Mouse (Mus musculus): Measurements from ENCODE around the gene Gm49322. TPM values are rescaled to one million over a fixed set of nuclear protein-coding genes. Genes with fewer than 3 reads are reported as not detected.

Gm49322 gene
- polyA plus RNA-seq, 1 experiment from 2014 or later, result 6.0 TPM

GRCm38 (mm10) chr10:80620365-80620764, 14.5 kb downstream of the Gm49322 start:
- Histone ChIP-seq H3K27me3 (no peaks in the 10 kb centered on the region), H3K4me1 (peaks cover 25% of the 10 kb centered on the region), H3K27ac (replicated peaks) (no peak overlapping the region), H3K9ac (replicated peaks) (no peak overlapping the region), H3K4me2 (replicated peaks) (no peak overlapping the region), H3K4me3 (no peak overlapping the region), H3K9me3 (no peaks in the 10 kb centered on the region), H3K36me3 (peaks cover 6% of the 10 kb centered on the region; the same call in 1 of the 2 replicates)
- no peak for ATAC-seq (ENCODE audit: low FRiP score, low read depth)
- WGBS, result 85% methylated on average over 9 of the region's 9 CpGs

GRCm38 (mm10) chr10:80620796-80621689, 15.2 kb downstream of the Gm49322 start:
- Histone ChIP-seq H3K36me3 (no peaks in the 10 kb centered on the region), H3K4me1 (peaks cover 25% of the 10 kb centered on the region), H3K4me2 (replicated peaks) (peak overlapping the region; percentile 60), H3K4me3 (peak overlapping the region; percentile 95), H3K9ac (replicated peaks) (peak overlapping the region; percentile 43), H3K9me3 (no peaks in the 10 kb centered on the region), H3K27ac (replicated peaks) (peak overlapping the region; percentile 94), H3K27me3 (no peaks in the 10 kb centered on the region)
- 59% methylated on average over 16 of the region's 16 CpGs for WGBS
- no peak for ATAC-seq (ENCODE audit: low FRiP score, low read depth)

- peak overlapping the region; percentile 60 for H3K4me2 ChIP-seq (replicated peaks)
- H3K4me3 ChIP-seq, result peak overlapping the region; percentile 95
- WGBS, result 4% methylated on average over 9 of the region's 9 CpGs
- H3K36me3 ChIP-seq, result no peaks in the 10 kb centered on the region
- H3K9me3 ChIP-seq, result no peaks in the 10 kb centered on the region
- no peak for ATAC-seq (ENCODE audit: low FRiP score, low read depth)
- H3K27me3 ChIP-seq, result no peaks in the 10 kb centered on the region
- H3K9ac ChIP-seq (replicated peaks), result peak overlapping the region; percentile 43
- H3K27ac ChIP-seq (replicated peaks), result peak overlapping the region; percentile 94
- peaks cover 25% of the 10 kb centered on the region for H3K4me1 ChIP-seq
Measured at GRCm38 (mm10) chr10:80621690-80621939, 15.8 kb downstream of the Gm49322 start.

GRCm38 (mm10) chr10:80621940-80622660, 16.3 kb downstream of the Gm49322 start:
- Histone ChIP-seq H3K36me3 (no peaks in the 10 kb centered on the region), H3K27me3 (no peaks in the 10 kb centered on the region), H3K9me3 (no peaks in the 10 kb centered on the region), H3K4me1 (peaks cover 25% of the 10 kb centered on the region), H3K4me2 (replicated peaks) (peak overlapping the region; percentile 98), H3K27ac (replicated peaks) (peak overlapping the region; percentile 94), H3K9ac (replicated peaks) (peak overlapping the region; percentile 86), H3K4me3 (peak overlapping the region; percentile 95)
- ATAC-seq (ENCODE audit: low FRiP score, low read depth), result peak; percentile 96
- WGBS, result under 1% methylated on average over 64 of the region's 64 CpGs

- under 1% methylated on average over 77 of the region's 85 CpGs for WGBS
- Histone ChIP-seq H3K36me3 (no peaks in the 10 kb centered on the region), H3K27me3 (no peaks in the 10 kb centered on the region), H3K9ac (replicated peaks) (peak within 1 kb of the TSS; percentile 86), H3K9me3 (no peaks in the 10 kb centered on the region), H3K4me3 (peak within 1 kb of the TSS; percentile 95), H3K4me1 (peaks cover 31% of the 10 kb centered on the region), H3K4me2 (replicated peaks) (peak within 1 kb of the TSS; percentile 98), H3K27ac (replicated peaks) (peak within 1 kb of the TSS; percentile 94)
- no peak; the same call in 1 of the 2 replicates for ATAC-seq (ENCODE audit: low FRiP score, low read depth)
Measured at GRCm38 (mm10) chr10:80622661-80623456, 17.0 kb downstream of the Gm49322 start, which contains the start of gene Csnk1g2. Csnk1g2 (plus strand) TSS chr10:80622838.

DNA sequence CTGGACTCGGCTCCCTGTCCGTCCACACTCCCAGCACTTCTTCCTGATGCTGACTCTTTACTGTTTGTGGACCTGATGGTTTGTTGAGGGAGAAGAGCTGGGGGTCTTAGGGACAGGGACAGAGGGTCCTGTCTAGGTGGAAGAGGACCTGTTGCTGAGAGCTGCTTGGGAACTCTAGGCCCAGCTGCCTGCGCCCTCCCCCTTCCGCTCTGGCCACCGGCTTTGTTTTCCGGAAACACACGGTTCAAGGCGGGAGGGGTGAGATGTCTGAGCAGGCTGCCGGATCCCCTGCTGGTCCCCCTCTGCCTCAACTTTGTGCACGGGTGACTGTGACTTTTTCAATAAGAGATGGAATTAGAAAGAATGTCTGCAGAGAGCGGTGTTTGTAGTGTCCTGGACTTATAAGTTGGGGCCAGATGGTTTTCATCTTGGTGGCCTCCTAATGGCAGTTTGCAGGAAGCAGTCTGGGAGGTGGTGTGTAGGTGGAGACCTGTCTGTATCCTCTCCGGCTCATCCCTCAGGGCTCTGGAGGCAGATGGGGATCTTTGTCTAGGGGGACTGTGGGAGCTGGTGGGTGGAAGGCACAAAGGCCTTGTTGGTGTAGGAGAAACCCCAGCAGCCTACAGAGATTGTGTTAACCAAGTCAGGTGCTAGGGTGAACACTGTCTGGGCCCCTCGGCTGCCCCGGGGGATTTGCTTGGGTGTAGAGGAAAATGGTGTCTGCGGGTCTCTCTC, 17.8 kb downstream of the Gm49322 start:
- peaks cover 32% of the 10 kb centered on the region for H3K4me1 ChIP-seq
- peak overlapping the region; percentile 86 for H3K9ac ChIP-seq (replicated peaks)
- 17% methylated on average over 15 of the region's 15 CpGs for WGBS
- no peaks in the 10 kb centered on the region for H3K36me3 ChIP-seq
- H3K4me3 ChIP-seq, result peak overlapping the region; percentile 95
- no peak for ATAC-seq (ENCODE audit: low FRiP score, low read depth)
- peak overlapping the region; percentile 94 for H3K27ac ChIP-seq (replicated peaks)
- H3K9me3 ChIP-seq, result no peaks in the 10 kb centered on the region
- peak overlapping the region; percentile 98 for H3K4me2 ChIP-seq (replicated peaks)
- no peaks in the 10 kb centered on the region for H3K27me3 ChIP-seq

DNA sequence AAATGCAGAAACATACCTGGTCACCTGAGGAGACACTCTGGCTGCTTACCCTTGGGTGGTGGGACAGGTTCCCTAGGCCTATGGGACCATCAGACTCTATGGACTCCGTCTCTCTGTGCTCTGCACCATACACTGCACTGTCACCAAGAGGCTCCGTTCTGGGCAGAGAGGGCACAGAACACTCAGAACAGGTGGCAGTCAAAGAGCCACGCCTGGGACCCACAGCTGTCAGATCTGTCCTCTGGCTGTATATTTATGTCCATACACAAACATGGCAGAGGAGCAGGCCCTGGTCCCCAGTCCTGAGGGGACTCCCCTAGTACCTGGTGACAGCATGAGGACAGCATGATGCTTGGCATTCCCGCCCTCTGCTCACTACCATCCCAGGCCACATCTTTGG, 19.9 kb downstream of the Gm49322 start:
- ATAC-seq (ENCODE audit: low FRiP score, low read depth), result no peak
- H3K4me1 ChIP-seq, result peaks cover 39% of the 10 kb centered on the region
- H3K36me3 ChIP-seq, result peaks cover 5% of the 10 kb centered on the region; the same call in 1 of the 2 replicates
- WGBS, result 94% methylated on average over 4 of the region's 4 CpGs
- H3K9ac ChIP-seq (replicated peaks), result no peak overlapping the region
- H3K27me3 ChIP-seq, result no peaks in the 10 kb centered on the region
- H3K4me3 ChIP-seq, result no peak overlapping the region
- H3K9me3 ChIP-seq, result no peaks in the 10 kb centered on the region
- H3K4me2 ChIP-seq (replicated peaks), result no peak overlapping the region
- H3K27ac ChIP-seq (replicated peaks), result no peak overlapping the region

DNA sequence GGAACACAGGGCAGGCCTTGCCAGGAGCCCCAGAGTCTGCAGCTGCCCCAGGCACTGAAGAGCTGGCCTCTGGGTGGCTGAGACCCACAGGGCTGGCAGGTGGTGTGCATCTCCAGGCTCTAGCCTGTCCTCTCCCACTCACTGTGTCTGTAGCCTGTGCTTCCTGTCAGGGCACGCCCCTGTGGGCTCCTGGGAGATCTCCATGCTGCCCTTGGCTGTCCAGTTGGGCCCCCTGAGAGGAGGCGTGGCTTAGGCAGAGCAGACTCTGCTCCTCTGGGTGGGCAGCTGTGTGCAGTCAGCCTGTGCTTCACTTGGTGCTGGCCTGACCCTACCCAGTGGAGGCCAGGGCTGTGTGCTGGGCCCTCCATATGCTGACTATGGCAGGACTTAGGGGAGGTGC, 21.9 kb downstream of the Gm49322 start:
- Histone ChIP-seq H3K4me2 (replicated peaks) (no peak overlapping the region), H3K27ac (replicated peaks) (no peak overlapping the region), H3K9ac (replicated peaks) (no peak overlapping the region), H3K4me1 (peaks cover 33% of the 10 kb centered on the region), H3K27me3 (no peaks in the 10 kb centered on the region), H3K9me3 (no peaks in the 10 kb centered on the region), H3K36me3 (peaks cover 5% of the 10 kb centered on the region; the same call in 1 of the 2 replicates), H3K4me3 (no peak overlapping the region)
- no peak for ATAC-seq (ENCODE audit: low FRiP score, low read depth)
- WGBS, result 71% methylated on average over 2 of the region's 2 CpGs

DNA sequence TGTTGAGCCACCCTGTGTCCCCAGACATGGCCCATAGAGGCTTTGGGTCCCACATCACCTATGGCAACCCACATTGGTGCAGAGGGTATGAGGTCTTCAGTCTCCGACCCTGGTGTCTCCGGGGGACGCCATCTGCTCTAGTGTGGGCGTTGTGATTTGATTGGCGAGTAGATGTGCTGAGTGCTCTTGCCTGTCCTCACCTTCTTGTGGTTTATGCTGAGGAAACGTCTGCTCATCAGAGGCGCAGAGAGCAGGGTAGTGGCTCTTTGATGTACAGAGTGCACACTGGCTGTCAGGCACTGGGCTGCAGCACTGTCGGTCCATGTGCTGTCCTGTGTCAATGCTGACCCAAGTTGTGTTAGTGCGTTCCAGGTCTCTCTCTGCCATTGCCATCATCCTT, 23.1 kb downstream of the Gm49322 start:
- Histone ChIP-seq H3K4me3 (no peak overlapping the region), H3K27me3 (no peaks in the 10 kb centered on the region), H3K9ac (replicated peaks) (no peak overlapping the region; the same call in 1 of the 2 replicates), H3K4me1 (peaks cover 24% of the 10 kb centered on the region), H3K36me3 (peaks cover 6% of the 10 kb centered on the region; the same call in 1 of the 2 replicates), H3K9me3 (no peaks in the 10 kb centered on the region), H3K4me2 (replicated peaks) (no peak overlapping the region), H3K27ac (replicated peaks) (no peak overlapping the region)
- no peak for ATAC-seq (ENCODE audit: low FRiP score, low read depth)
- 85% methylated on average over 9 of the region's 9 CpGs for WGBS

- no peaks in the 10 kb centered on the region for H3K27me3 ChIP-seq
- no peak overlapping the region for H3K4me2 ChIP-seq (replicated peaks)
- H3K9ac ChIP-seq (replicated peaks), result no peak overlapping the region
- peaks cover 63% of the 10 kb centered on the region for H3K36me3 ChIP-seq
- no peaks in the 10 kb centered on the region for H3K9me3 ChIP-seq
- H3K27ac ChIP-seq (replicated peaks), result no peak overlapping the region
- 0 out of 2 replicates have a peak, but pooled peaks cover 2% of the 10 kb centered on the region for H3K4me1 ChIP-seq
- H3K4me3 ChIP-seq, result no peak overlapping the region
- WGBS, result 86% methylated on average over 6 of the region's 6 CpGs
- ATAC-seq (ENCODE audit: low FRiP score, low read depth), result no peak
Measured at GRCm38 (mm10) chr10:80635345-80635744, 29.5 kb downstream of the Gm49322 start.

DNA sequence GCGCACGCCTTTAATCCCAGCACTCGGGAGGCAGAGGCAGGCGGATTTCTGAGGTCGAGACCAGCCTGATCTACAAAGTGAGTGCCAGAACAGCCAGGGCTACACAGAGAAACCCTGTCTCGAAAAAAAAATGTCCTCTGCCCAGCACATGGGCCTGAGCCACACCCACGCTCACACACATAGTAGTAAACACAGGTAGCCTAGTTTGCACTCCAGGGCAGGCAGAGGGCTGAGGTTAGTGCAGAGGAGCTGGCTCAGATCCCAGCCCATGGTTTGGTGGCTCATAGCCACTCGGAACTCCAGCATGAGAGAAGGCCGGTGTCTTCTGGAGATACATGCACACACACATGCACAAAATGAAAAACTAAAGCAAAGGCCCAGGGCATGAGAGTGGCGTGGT, 41.1 kb downstream of the Gm49322 start:
- Histone ChIP-seq H3K36me3 (peaks cover 63% of the 10 kb centered on the region), H3K9ac (replicated peaks) (no peak overlapping the region), H3K4me2 (replicated peaks) (no peak overlapping the region), H3K4me1 (no peaks in the 10 kb centered on the region), H3K4me3 (no peak overlapping the region), H3K27ac (replicated peaks) (no peak overlapping the region), H3K9me3 (no peaks in the 10 kb centered on the region), H3K27me3 (no peaks in the 10 kb centered on the region)
- no peak for ATAC-seq (ENCODE audit: low FRiP score, low read depth)
- 93% methylated on average over 10 of the region's 10 CpGs for WGBS
